Mouse (Mus musculus) heart, adult 9 months (tissue): Measurements from ENCODE around the gene Dedd2.

Experiments used
- DNase-seq, 2 experiments: peaks; one replicate each; pipeline ENCODE4 v3.0.0; 2022; ENCODE audit warnings: low spot score in 2 of 2

Gene Dedd2

DNA sequence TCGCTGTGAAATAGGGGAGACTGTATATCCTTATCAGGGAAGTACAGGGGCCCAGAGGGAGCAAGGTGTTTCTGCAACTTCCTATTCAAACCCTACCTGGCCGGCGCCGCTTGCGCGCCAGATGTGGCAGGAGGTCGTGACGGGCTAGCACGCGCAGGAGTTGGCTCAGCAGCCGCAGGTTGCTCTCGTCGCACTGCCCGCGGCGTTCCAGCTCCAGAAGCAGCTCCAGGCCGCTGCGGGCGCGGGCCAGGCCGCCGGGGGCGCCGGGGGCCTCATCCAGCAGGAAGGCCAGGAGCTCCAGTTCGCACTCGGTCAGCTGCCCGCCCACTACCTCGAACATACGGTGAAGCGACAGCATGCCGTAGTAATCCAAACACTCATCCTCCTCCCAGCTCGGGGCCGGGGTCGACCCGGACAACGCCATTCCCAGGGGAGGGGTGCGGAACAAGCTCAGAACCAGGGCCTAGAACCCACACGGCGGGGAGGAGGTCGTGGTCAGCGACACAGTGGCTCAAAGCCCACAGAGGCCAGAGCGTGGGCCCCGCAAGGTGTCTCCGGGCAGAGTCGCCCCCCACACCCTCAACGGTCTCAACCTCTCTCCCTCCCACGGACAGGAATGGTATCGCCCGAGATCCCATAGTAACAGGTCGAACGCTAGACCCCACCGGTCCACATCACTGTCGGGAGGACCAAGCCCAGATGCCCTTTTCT is 1.6 kb downstream of the Dedd2 start:
- peak; percentile 33 to 40 for DNase-seq

DNA sequence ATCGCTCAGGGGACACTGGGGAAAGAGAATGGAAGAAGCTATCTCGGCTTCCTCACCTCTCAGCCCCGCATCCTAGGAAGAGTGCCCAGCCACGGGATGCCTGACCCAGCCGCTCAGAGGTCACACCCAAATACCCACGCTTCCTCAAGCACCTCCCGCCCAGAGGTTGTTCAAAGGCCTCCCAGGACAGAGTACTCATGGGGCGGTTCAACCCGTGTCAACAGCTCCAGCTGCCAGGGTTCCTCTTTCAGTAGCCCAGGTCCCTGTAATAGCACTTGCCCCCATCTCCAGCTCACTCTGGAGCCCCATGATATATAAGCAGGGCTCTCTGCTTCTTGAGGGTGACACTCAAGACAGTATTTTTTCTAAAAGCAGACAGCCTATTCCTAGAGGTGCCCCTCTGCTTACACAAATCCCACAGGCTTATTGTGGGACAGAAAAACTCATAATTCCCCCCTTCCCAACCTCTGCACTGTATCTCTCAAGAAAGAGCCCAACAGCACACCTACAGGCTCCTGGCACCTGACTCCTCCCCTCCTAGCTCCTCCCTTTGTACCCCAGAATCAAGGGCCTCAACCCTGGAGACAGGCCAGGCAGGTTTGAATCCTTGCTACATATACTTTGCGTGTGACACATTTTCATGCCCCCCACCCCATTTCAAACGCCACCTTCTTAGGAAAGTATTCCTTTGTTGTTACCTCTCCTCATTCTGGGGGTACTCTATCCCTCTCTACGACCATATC is 2.6 kb downstream of the Dedd2 start:
- no peak for DNase-seq

DNA sequence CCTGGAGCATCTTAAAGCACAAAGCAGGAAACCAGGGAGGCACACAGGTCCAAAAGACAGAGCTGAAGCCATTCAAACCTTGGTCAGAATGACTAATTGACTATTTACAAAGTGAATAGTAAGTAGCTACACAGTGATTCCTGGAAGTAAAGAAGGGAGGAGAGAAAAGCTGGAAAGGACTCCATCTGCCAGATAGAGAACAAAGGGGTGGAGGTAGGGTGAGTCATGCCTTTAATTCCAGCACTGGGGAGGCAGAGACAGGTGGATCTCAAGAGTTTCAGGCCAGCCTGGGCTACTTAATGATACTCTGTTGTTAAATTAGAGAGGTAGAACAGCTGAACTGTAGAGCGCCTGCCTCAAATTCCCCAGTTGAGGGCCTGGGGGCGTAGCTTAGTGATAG is 6.2 kb downstream of the Dedd2 start:
- DNase-seq, result no peak

DNA sequence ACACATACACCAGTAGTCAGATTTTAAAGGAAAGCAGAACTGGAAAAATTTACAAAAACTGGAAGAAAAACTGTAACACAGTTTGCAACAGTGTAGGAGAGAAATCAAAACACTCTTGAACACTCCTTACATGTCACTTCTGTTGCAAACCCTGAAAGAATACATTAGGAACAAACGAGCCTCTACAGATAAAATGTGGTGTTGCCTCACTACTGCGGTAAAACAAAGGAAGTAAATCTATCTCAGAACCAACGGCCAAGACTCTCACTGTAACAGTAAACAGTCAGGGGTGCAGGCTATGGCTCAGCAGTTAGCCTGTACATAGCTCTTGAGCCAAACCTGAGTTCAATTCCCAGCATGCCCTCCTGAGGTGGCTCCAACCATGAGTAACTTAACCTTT is 7.3 kb downstream of the Dedd2 start:
- no peak for DNase-seq

DNA sequence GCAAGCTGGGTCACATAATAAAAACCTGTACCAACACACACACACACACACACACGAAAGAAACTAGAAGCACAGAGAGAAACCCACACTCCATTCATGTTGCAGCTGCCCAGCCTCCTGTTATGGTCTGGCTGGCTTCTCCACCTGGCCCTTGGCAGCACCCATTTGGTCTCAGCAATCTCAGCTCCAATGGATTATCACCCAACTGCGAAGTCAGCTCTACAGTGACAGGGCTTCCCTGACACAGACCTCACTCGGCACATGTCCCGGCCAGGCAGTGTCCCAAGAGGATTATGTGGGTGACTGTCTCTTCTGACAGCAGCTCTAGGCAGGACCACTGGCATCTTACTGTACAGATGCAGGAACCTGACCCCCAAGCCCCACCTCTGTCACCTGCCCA is 9.9 kb downstream of the Dedd2 start:
- no peak for DNase-seq

DNA sequence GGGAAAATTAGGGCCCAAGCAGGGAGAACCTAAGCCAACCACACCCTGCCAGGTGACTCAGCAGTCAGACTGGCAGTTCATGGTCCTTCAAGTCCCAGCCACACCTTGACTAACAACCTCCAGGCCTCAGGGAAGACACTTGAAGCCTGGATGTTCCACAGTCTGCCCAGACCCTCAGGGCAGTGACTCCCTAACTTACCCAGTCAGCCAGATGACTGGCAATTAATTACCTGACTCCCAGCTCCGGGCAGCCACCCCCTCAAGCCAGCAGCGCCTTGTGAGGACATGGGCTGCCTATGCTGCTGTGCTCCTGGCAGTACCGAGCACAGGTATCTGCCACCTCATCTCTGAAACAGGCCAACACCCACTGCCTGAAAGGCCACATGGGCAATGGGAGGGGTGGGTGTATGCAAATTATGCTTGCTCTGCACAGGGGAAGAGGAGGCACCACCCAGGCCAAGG is 11.2 kb downstream of the Dedd2 start:
- no peak for DNase-seq

DNA sequence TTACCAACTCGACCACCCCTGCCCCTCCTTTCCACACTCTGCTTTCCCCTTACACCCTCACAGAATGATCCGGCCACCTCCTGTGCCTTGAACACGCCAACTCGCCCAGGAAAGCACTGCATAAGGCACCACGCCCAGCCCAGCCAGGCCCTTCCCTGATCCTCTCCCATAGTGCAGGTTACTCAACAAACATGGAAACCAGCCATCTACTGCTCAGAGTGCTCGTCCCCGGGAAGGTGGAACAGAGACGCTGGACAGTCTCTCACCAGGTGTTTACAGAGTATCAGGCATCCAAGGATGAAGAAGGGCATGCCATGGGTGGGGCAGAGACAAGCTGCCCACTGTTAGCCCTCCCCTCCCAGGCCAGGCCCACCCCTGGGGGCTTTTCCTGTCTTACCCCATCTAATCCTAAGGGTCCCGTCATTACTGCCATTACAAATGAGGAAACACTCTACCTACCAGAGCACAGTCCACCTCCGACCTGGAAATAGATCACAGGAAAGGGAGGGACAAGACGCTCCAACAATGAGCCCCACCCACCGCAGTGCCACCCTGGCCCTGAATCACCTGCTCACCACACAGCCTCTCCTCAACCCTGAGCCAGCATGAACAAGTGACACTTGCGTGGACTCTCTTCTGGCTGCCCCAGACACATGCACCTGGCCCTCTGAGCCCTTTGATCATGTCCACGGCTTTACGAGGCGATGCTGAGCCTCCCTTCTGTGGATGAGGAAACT is 14.2 kb downstream of the Dedd2 start:
- no peak for DNase-seq

DNA sequence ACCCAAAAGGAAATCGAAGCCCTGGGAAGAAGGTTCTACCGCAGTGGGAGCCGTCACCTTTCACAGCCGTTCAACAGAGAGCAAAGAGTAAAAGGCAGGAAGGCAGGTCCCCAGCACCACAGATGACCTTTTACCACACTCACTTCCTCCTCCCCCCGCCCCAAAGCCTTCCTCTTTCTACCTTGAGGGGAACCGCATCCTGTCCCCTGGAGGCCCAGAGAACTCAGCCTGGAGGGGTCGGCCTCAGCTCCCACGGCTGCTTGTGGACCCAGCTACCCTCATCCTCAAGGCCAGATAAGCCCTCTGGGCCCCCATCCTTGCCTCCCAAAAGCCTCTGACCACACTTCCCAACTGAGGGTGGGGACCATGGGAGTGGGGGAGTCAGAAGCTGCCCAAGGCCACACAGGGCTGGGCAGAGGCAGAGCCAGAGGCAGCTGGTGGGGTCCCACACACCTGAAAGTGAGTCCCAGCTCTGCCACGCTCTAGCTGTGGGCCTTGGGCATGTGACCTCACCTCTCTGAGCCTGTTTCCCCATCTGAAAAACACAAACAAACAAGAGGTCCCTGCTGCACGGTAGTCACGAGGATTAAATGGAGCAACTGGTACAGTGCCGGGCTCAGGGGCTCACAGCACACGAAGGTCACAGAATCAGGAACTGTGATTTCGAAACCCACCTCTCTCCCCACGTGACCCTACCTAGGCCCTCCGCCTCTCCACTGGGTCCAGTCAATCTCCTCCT is 14.9 kb downstream of the Dedd2 start:
- no peak for DNase-seq

DNA sequence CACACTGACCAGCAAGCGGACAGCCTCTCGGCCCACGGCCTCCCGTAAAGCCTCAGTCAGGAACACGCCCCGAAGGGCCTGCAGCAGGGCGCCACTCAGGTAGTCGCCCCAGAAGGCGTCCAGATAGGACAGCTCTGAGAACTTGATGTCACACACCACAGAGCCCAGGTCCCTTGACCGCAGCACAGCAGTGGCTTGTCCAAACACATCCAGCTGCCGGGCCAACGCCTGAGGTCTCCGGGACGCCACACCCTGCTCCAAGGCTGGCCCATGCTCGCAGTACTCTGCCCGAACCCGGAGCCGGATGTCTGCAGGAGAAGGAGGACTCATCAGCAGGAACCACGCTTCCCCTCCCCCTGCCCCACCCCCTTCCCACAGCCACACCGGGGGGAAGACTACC is 16.8 kb downstream of the Dedd2 start:
- no peak for DNase-seq

DNA sequence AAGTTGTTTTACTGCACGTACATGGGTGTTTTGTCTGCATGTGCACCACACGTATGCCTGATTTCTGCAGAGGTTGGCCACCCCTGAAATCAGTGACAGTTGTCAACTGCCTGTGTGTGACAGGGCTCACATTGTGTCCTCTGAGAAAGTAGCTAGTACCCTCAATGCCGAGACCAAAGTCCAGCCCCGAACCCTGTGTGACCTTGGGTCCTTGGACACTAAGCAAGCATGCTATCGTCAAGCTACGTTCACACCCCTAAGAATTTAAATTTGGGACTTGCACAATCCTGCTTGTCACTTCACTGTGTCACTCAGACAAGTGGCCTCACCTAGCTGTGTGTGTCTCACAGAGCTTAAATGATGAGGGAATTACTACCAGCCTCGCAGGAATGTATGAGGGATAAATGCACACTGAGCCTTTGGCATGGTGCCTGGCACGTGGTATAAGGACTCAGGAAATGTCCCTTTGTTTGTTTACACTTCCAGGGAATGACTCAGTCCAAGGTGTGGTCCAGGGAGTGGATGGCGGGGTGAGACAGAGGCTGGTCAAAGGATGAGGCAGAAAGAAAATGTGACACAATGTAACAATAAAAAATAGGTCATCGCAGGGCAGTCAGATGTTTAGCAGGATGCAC is 22.9 kb downstream of the Dedd2 start:
- no peak for DNase-seq

DNA sequence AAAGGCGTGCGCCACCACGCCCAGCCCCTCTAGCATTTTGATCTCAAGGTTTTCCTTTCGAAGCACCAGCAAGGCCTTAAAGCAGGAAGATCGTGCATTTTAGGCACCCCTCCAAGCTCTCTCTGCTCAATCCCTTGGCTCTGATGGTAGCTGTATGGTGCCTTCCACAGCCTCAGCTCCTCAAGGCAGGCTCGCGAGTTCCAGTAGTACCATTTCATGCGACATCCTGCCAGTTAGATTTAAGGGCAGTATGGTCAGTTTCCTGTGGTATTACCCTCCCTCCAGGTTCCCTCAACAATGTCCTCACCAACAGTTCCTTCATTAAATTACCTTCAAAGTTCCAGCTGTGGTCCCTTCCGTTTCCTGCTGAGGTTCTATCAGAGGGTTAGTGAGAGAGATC is 24.3 kb downstream of the Dedd2 start:
- no peak for DNase-seq

DNA sequence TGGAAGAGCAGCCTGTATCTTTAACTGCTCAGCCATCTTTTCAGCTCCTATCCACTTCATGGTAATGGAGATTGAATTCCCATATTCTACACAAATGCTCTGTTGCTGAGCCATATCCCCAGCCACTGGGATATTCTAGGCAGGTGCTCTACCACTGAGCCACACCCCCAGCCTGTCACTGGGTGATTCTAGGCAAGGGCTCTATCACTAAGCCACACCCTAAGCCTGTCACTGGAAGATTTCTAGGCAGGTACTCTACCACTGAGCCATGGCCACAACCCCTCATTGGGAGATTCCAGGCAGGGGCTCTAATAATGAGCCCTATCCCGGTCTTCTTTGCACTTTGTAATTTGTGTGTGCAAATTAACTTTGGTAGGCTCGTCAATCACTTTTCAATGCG is 25.3 kb downstream of the Dedd2 start:
- no peak for DNase-seq

DNA sequence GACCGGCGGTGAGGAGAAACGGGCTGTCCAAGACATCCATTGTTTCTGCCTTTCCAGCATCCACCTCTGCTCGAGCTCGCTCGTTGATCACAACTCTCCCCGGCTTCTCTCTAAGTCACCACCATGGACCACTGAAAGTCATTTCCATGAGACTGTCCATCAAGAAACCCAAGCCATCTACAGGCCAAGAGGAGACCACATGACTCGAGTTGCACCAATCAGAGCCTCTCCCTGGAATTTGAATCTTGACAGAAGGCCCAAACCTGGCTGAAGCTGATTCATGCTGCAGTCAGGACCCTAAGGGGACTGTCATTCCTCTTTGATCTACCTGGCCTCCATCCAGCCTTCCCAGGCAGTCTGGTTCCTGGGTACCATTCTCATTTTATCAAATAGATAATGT is 28.3 kb downstream of the Dedd2 start:
- DNase-seq, result no peak

DNA sequence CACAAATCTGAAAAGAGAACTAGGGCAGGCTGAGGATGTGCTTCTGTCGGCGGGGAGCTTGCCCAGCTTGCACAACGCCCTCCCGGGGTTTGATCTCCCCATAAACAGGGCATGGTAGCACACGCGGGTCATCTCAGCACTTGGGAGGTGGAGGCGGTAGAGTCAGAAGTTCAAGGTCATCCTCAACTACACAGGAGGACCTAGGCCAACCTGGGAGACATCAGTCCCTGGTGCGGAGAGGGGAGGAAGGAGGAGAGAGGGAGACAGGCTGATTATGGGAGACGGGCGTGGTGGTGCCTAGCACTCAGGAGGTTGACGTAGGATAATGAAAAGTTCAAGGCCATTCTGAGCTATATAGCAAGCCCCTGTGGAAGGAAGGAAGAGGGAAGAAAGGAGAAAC is 29.6 kb downstream of the Dedd2 start:
- no peak for DNase-seq

DNA sequence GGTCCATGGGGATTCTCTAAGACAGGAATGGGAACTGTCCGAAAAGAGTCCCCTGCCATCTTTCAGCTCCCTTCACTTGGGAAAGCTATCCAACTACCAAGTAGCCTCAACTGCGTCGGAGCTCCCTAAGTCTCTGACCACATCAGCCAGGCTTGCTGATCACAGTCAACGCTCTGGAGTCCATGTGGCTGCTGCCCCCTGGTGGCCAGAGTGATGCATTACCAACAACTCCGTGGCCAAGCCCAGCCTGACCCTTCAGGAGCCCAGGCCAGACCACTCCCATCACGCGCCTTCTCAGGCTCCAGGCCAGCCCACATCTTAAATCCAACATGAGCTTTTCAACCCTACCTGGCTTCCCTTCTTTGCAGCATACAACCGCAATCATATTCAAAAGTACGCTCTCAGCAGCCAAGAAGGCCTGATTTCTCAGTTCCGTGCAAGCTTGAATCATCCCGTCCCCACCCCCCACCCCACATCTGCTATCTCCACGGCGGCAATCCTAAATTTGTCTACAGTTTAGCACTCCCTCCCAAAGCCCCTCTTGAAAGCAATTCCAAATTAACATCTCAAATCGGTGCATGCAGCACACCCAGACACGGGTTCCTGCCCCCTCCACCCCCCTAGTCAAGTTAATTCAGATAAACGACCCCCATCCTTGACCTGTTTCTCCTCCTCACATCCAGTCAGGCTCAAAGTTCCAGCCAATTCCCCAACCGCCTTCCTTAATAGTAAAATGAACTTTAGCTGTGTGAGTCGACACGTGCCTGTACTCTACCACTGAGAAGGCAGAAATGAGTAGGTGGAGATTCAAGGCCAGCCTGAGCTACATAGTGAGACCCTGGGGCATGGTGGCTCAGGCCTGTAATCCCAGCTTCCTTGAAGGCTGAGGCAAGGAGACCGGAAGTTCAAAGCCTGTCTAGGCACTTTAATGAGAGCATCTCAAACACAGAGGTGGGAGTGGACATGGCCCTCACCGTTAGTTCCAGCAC is 32.5 kb downstream of the Dedd2 start:
- peak; percentile 63 to 82 for DNase-seq

DNA sequence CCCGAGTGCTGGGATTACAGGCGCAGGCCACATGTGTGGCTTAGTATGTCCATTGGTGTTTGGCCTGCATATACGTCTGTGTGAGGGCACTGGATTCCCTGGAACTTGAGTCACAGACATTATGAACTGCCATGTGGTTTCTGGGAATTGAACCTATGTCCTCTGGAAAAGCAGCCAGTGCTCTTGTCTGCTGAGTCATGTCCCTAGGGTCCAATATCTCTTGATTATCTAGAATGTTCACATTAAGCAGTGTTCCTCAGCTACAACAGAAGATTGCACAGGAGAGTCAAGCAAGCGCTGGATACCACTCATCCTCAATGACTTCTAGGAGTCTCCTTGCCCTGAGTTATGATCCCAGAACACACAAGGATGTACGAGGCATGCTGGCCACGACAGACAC is 36.3 kb downstream of the Dedd2 start:
- no peak for DNase-seq

DNA sequence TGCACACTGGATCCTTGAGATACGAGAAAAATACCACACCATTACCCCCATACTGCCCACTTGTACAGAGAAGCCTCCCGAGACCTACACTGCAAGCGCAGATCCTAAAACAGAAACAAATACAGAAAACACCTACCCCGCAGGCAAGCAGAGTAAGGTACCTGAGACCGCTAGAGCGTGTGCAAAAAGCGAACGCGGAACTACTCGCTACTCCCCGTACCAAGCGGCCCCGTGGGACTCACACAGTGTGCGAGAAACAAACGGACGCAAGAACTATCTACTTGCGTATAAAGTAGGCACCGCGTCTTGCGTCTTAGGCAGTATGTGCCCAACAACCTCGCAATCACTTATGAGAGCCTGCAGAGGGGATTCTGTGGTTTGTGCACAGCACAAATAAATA is 38.6 kb downstream of the Dedd2 start:
- no peak for DNase-seq

DNA sequence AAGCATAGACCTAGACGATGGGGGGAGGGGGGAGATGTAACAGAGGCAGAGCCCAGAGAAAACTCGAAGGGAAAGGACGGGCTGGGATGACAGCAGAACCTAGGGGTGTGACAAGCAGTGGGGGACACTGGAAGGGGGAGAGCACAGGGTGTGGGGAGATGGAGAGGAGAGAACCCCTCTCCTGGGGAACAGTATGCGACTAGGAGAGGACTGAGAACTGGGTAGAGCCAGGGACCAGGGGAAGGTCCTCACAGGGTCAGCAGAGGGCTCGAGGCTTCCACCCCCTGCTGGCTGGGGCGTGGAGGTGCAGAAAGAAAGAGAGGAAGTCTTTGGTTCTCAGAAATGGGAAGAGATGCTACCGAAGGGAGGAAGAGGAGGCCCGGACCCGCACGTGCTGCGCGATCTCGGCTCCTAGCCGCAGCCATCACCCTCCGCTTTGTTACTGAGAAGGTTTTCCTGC is 39.1 kb downstream of the Dedd2 start:
- DNase-seq, result peak in 1 of 2 experiments; percentile 24

DNA sequence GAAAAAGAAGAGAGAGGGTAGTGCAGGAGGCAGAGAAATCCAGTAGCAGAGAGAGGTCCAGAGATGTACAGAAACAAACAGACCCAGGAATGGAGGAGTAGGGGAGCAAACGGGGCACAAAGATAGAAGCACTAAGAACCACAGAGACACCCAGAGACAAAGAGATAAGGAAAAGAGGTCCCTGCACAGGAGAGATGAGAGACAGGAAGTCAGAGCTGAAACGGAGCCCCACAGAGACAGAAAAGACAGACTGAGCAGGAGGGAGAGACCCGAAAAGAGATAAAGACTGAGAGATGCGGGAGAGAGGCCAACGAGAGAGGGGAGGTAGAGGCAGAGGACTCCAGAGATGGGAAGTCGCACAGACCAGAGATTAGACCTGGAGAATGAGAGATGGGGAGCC is 39.9 kb downstream of the Dedd2 start:
- no peak for DNase-seq

DNA sequence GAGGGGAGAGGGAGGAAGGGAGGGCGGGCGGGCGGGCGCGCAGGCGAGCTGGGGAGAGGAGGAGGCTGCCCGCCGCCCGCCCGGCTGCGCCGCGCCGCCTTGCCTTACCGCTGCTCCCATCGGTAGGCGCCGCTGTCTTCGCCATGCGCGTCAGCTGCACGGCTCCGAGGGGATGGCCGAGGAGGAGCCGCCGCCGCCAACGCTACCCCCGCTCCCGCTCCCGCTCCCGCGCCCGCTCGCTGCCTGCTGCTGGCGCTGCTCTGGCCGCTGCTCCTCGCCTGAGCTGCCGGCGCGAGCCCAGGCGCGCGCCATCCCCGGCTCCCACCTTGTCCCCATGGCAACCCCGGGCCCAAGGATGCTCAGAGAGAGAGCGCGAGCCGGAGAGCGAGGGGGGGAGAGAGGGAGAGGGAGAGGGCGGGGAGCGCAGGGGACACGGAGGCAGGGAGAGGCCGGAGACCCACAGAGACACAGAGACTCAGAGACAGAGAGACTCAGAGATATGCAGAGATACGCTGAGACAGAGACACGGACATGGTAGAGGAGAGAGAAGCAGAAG is 40.7 kb downstream of the Dedd2 start, which contains the start of gene Pou2f2:
Pou2f2 (minus strand) TSS at position 121 of the 556 bp plus-strand sequence.
- peak; percentile 49 to 61 for DNase-seq
